Mouse (Mus musculus) liver, adult (tissue): ENCODE measurements around the gene Rasgrp1.

Source experiments
- GATA4 ChIP-seq: IDR thresholded peaks from 2 replicates; pipeline ENCODE4 v1.6.1; 2014; ENCODE audit warnings: mild to moderate bottlenecking, low read length; ENCODE audit not compliant: insufficient replicate concordance

Rasgrp1 gene

GRCm38 (mm10) chr2:117342547-117343239, at the start of gene Rasgrp1:
Gene Rasgrp1, minus strand, starts transcription at chr2:117343001.
- no peak for TF ChIP-seq GATA4

- TF ChIP-seq GATA4, result no peak
Measured at GRCm38 (mm10) chr2:117389925-117390892, 47.4 kb upstream of the Rasgrp1 start.

GRCm38 (mm10) chr2:117389460-117389859, 46.7 kb upstream of the Rasgrp1 start:
- no peak for TF ChIP-seq GATA4

GRCm38 (mm10) chr2:117388121-117388520, 45.3 kb upstream of the Rasgrp1 start:
- no peak for TF ChIP-seq GATA4

- no peak for TF ChIP-seq GATA4
Measured at GRCm38 (mm10) chr2:117386981-117387705, 44.3 kb upstream of the Rasgrp1 start.

GRCm38 (mm10) chr2:117386036-117386590, 43.3 kb upstream of the Rasgrp1 start:
- TF ChIP-seq GATA4, result no peak

GRCm38 (mm10) chr2:117381314-117381713, 38.5 kb upstream of the Rasgrp1 start:
- no peak for TF ChIP-seq GATA4

GRCm38 (mm10) chr2:117374293-117374830, 31.6 kb upstream of the Rasgrp1 start:
- TF ChIP-seq GATA4, result no peak

- no peak for TF ChIP-seq GATA4
Measured at GRCm38 (mm10) chr2:117371706-117372105, 28.9 kb upstream of the Rasgrp1 start.

GRCm38 (mm10) chr2:117366478-117366877, 23.7 kb upstream of the Rasgrp1 start:
- no peak for TF ChIP-seq GATA4

- no peak for TF ChIP-seq GATA4
Measured at GRCm38 (mm10) chr2:117364056-117364455, 21.3 kb upstream of the Rasgrp1 start.

GRCm38 (mm10) chr2:117357939-117358338, 15.1 kb upstream of the Rasgrp1 start:
- no peak for TF ChIP-seq GATA4

GRCm38 (mm10) chr2:117352305-117353123, 9.7 kb upstream of the Rasgrp1 start:
- no peak for TF ChIP-seq GATA4

GRCm38 (mm10) chr2:117350138-117350537, 7.3 kb upstream of the Rasgrp1 start:
- no peak for TF ChIP-seq GATA4
